Mouse (Mus musculus) kidney, postnatal 25 days (tissue): ENCODE measurements around the gene Ece2.

Experiments
- DNase-seq, 2 experiments: peaks; one replicate each; pipeline ENCODE4 v3.0.0; 2021; ENCODE audit warnings: mixed read lengths in 2 of 2

Gene Ece2

DNA sequence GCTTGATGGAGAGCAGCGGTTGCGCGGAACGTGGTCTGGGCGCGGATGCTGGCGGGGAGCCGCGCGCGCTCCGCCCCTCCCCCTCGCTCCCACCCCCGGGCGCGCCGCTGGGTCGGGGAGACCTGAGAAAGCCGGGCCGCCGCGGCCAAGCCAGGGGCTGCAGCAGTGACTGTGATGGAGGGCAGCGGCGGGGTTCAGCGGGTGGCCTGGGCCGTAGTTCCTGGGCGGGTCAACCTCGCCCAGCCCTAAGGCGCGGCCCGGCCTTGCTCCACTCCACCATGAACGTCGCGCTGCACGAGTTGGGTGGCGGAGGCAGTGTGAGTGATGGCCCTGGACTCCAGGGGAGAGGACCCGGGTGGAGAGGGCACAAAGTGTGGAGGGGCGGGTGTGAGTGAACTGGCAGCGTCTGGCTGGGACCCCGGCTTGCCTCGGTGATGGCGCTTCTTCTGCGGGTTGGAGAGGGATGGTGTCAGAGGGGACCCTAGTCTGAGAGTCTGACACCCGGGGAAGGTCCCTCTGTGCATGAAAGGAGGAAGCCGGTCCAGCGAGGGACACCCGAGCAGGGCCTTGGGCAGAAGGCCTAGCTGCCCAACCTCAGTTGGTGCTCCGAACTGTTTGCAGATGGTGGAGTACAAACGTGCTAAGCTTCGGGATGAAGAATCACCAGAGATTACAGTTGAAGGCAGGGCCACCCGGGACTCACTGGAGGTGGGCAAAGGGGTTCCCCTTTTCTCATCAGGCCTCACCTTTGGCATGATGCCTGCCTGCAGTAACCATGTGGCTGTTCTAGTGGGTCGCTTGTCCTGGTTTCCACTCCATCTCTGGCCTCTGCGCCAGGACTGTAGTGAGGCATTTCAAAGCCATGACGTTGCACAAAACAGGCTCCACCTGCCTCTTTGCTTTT lies at the start of gene Ece2:
TSS of gene Ece2 (plus strand) at position 98 of the 904 bp plus-strand sequence.
- no peak for DNase-seq

DNA sequence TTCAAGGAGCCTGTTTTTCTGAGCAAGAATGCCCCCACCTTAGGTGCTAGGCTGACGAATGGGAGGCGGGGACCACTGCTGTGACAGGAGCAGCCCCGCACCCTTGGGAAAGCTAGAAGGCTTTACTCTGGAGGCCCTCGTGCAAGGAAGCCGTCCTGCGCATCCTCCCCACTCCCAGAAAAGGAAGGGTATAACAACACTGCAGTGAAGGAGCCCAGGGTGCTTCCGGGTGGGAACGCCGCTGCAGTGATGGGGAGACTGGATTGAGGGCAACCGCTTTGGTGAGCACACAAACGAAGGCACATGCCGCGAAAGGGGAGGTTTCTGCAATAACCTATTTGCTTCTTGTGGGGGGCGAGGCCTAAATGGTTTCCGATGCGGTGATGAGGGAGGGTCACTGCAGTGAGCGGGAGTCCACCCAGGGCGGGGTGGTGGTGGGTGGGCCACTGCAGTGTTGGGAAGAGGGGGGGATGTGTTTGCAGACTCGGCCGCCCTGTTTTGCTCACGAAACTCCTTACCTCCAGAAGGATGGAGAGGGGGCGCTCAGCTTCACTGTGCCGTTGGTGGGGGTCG lies 40.2 kb upstream of the Ece2 start, which contains the start of gene Vwa5b2:
TSS of gene Vwa5b2 (plus strand) at position 106 of the 573 bp plus-strand sequence.
- no peak for DNase-seq

DNA sequence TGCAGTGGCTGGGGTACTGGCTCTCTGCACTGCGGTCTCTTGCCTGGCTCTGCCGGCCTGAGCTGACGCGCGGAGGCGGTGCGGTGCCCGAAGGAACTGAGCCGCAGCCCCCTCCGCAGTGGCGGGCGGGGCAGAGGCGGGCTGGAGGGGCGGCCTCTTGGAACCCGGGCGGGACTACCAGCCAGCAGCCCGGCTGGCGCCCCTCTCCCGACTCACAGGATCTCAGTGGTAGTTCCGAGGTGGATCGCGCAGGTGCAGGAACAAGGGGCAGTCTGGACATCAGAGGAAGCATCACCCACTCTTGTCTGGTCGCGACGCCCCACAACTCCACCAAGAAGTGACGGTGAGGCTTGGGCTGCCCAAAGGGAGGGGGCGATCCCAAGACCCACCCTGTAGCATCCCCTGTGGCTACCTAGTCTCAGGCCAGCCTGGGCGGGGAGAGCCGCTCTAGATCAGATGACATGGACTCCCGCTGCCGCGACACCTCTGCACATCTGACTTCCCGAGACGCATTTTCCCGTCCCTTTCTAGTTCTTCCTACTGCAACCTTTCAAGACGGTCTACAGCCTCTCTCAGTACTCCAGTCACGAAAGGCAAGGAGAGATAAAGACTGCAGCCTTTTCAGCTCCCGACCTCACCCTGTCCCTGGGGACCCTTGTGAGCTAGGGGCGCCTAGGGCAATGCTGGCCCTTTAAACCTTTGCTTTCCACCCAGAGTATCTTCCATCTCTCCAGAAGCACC lies 39.5 kb upstream of the Ece2 start:
- no peak for DNase-seq

DNA sequence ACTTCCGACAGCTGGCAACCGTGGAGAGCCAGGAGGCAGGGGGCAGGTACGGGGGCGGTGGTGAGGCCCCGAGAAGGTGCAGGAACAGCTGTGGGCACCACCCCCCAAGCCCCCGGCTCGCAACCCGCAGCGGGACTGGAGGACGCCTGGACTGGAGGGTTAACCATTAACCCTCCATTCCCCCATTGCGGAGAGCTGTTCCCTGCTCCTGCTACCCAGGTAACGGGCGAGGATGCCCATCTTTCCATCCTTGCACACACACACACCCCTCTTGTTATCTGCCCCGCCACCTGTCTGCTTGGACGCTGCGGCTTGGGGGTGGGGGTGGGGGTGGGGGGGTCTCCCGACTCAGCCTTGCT lies 39.0 kb upstream of the Ece2 start:
- DNase-seq, result peak in 1 of 2 experiments; percentile 12

DNA sequence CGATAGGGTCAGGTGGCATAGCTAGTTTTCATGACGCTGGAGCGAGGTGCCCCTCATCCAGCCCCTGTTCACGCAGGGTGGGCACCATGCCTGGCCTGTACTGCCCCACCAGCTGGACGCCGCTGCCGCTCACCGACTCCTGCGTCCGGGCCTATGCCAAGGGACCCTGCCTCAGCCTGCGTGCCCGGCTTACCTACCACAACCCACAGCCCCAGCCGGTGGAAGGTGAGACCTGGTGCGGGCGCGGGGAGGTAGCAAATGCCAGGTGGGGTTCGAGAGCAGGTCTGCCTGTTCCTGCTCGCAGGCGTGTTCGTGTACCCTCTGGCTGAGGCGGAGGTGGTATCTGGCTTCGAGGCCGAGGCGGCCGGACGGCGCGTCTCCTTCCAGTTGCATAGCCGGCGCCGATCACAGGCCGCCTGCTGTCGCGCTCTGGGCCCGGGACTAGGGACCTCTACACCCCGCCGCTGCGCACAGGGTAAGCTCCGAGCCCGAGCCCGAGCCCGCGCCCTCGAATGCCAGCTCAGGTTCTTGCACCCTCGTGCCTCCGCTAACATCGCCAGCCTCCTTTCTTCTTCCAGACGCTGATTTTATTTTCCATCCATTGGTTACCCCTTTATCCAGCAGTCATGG lies 38.4 kb upstream of the Ece2 start:
- no peak for DNase-seq

DNA sequence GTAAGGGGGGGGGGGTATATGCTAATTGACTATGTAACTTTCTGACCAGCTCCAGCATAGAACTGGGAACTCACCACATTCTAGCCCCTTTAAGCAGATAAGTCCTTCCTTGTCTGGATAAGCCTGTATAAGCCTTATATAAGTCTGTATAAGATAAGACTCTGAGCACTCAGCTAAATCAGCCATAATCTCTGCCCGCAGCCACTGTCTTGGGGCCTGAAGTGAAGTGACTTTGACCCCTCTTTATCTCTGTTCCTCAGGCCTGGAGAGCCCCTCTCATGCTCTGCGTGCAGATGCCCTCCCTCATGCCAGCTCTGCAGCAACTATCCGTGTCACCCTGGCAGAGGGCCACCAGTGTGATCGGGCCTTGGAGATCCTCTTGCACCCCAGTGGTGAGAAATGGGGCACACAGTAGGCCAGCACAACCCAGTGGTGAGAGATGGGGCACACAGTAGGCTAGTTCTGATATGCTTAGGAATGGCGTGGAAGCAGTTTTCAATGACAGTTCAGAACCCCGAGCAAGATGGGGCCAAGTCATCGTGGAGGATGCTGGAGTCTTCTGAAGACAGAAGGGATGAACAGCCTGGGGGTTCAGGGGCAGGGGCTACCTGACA lies 34.5 kb upstream of the Ece2 start:
- DNase-seq, result no peak

DNA sequence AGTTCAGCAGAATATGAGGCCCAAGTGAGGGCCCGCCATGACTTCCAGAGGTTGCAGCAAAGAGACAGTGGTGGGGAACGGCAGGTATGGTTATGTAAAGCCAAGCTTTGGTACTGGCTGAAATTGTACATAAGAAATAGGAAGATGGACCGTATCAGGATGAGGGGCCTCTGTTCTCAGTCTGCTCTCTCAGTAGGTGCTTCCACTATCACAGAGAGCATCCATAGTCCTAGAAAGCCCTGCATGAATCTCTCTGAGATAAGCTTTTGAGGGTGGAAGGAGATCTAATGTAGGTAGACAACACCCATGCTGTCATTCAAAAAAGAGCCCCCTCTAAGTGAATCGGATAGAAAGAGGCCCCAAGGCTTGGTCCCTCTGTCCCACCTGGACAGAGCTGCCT lies 33.9 kb upstream of the Ece2 start:
- no peak for DNase-seq

DNA sequence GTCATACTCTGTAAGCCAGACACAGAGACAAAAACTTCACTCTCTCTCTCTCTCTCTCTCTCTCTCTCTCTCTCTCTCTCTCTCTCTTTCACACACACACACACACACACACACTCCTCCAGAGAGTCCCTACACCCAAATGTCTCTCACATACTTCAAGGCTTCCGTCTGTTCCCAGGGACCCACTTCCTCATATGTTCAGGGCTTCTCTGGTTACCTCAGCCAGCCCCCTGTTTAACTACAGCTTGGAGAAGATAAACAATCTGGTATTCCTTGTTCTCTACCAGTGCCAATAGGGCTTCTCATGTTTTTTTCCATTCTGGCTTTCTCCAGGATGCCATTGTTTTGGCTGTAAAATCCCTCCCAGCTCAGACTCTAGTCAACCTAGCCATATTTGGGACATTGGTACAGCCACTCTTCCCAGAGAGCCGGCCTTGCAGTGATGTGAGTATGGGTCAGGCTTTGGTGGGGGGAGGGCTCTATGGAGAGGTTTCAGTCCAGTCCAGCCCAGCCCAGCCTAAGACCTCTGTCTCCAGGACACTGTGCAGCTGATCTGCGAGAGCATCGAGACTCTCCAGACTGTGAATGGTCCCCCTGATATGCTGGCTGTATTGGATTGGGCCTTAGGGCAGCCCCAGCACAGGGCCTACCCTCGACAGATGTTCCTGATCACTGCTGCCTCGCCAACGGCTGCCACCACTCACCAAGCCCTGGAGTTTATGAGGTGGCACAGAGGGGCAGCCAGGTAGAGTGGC lies 32.8 kb upstream of the Ece2 start:
- DNase-seq, result no peak

DNA sequence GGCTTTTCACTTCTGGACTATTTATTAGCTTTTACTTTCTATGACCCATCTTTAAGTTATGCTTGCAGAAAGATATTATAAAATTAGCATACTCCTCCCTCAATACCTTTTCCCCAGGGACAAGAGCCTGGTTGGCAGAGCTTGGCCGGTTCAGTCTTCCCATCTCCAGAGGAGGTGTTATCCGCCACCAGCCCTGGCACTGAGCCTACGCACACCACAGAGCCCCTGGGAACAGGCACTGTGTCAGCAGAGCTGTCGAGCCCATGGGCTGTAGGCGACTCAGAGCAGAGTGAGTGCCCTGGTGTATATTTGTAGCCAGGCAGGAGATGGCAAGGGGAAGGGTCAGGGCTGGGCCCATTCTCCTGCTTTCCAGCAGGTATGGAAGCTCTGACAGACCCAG lies 29.1 kb upstream of the Ece2 start:
- no peak for DNase-seq

DNA sequence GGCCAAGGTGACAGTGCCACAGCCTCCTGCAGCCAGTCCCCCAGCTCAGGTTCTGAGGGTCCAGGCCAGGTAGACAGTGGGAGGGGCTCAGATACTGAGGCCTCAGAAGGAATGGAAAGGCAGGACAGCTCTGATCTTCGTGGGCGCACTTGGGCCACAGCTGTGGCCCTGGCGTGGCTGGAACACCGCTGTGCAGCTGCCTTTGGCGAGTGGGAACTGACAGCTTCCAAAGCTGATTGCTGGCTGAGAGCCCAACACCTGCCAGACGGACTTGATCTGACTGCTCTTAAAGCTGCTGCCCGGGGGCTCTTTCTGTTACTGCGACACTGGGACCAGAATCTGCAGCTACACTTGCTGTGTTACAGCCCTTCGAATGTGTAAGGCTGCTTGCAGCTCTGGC lies 24.9 kb upstream of the Ece2 start:
- DNase-seq, result no peak

DNA sequence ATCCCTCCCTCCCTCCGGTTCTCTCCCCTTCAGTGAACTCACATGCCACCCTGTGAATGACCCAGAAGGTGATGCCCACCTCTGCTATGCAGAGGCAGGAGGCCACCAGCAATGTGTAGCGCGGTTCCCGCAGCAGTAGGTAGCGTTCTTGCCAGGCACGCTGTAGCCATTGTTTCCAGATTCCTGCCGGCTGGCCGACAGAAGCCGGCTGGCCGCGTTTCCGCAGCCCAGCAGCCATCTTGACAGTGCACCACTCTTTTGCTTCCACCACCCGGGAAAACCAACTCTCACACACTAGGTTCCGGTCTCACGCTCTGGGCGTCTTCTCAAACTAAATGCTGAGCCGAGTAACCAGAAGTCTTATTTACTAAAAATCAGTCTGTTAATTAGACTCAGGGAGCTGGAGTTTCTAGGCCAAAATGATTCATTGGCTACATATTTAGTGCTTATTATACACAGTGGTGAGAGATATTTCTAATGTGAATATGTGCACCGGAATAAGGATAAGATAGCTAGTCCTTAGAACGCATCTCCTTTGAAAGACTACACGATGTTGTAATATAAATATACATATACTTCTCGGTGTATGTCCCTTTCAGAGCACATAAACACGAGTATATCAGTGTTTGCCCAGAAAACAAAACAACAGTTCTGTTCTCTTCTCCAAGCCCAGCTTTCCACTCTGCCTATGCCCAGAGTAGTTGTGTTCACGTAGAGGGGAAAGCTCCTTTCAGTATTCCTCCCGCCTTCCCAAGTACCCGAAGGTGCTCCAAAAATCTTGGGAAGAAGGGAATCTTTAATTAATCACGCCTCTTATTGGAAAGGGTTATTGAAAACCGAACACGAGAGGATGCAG lies 18.9 kb upstream of the Ece2 start:
- DNase-seq, result peak; percentile 75 to 81

DNA sequence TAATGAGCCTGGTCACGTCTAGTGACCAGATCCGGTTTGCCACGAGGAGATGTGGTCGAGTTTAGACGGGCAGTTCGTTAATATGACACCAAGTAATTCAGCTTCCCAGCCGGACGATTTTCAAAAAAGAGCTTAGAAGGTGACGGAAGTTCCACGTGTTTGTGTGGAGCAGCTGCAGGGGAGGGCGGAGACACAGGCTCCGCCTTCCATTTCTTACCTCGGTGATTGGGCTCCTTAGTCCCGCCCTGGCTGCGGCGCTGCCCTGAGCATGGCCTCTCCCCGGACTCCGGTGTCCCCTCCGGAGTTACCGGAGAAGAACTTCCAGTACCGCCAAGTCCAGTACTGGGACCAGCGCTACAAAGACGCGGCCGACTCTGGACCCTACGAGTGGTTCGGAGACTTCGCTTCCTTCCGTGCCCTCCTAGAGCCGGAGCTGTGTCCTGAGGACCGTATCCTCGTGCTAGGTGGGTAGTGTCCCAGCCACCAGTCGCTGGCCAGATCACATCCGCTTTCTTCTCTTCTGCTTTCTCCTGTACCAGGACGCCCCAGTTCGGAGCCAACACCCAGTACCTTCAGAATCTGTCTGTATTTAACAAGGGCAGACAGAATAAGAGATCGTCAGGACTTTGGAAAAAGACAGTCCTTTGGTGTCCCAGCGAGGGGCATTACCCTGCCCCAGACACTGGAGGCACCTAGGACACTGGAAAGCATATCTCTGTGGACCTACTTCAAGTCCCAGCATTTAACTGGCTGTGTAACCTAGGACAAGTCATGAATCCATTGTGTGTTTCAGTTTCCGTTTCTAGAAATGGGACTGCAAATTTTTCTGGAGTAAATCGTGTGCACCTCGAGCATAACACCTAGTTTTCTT lies 18.0 kb upstream of the Ece2 start, which contains the start of the genes Eef1akmt4, Gm49333 and Alg3:
TSS of gene Eef1akmt4 (plus strand) at position 237 of the 871 bp plus-strand sequence.
TSS of gene Gm49333 (plus strand) at position 254 of the 871 bp plus-strand sequence.
TSS of gene Alg3 (minus strand) at position 379 of the 871 bp plus-strand sequence.
- peak; percentile 90 to 95 for DNase-seq

DNA sequence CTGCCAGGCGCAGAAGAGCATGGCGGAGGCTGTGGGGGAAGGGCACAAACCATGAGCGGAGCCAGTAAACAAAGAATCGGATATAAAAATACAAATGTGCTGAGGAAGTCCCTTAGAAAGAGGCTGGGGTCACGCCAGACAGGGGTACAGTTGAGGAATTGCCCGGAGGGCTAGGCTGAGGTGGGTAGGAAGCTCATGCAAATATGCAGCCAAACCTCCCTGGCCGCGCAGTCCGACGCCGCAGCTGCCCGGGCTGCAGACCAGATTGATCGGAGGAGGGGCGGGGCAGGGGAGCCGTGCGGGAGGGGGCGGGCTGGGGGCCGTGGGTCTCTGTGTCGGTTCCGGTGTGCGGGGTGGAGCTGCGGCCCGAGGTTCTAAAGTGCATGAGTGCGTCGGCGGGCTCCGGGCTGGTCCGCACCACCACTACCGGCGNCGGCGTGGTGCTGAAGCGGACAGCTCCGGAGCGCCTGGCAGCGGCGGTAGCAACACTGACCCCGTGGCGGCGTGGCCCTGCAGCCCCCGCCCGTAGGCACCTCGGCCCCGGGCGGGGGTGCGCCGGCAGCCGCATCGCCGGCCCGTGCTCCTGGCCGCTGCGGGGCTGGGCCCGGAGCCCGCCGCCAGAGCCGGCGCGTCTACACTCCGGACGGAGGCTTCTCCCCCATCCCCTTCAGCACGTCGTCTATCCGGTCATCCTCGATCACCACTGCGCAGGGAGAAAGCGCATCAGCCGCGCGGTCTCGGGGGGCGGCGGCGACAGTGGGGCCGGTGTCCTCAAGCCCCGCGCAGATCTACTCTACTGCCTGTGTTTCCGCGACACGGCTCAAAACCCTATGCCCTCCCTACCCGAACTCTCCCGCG lies 9.9 kb upstream of the Ece2 start:
- peak; percentile 37 to 57 for DNase-seq

DNA sequence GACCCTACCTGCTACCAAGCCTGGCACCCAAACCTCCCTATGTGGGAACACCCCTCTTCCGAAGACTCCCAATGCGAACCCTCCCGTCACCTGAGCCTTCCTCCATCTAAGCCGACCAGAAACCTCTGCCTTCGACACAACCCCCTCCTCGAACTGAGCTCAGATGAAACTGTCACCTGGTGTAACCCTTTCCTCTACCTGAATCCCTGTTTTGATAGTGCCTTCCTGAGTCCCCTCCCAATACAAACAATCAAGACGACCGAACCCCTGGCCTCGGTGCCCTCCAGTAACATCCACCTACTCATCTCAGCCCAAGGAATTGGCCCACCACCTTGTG lies 9.3 kb upstream of the Ece2 start:
- DNase-seq, result no peak

DNA sequence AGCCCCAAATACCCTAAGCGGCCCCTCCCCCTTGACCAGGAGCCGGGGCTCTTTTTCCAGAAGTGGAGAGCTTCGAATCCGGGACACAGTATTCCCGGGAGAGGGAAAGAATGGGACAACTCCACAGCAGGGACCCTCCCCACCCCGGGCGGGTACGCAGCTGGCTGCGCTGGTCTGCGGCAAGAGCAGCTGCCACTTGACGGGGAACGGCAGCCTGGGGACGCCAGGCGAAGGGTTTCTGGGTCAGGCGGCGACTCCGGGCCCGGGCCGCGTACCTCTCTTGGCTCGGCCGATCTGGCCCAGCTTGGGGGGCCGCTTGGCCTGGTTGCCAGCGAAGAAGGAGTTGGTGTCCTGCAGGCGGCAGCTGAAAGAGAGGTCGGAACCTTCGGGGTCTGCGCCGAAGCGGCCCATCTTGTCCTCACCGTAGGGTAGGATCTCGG lies 8.9 kb upstream of the Ece2 start:
- DNase-seq, result no peak

DNA sequence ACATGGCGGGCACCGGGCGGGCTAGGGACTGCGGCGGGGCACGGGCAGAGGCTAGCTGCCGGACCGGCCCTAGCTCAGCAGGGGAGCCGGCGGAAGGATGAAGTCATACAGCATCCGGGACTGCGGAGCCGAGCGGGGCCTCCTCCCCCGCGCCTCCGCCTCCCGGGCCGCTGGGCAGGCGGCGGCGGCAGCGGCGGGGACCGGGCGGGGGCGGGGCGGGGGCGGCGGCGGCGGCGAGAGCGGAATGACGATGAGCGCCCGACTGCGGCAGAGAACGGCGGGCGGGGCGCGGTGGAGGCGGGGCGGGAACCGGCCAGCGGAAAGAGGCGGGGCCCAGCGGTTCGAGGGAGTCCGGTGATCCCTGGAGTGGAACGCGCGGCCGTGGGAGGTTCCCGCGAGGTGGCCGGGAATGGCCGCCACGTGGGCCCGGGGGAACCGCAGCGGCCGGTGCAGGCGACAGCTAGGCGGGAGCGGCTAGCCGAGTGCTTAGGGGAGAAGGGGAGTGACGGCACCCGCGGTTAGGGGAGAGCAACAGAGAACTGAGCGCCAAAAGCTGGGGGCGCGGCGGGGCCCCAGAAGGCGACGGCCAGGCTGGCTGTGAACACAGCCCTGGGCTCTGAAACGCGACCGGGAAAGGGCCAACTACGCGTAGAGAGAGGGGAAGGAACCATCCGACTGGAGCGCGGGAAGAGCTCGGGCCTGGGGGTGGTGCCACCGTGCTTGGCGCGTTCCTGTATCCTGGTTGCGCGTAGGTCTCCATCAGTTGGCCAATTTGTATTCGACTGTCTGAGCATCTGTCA lies 8.2 kb upstream of the Ece2 start, which contains the start of gene Camk2n2:
TSS of gene Camk2n2 (minus strand) at position 97 of the 800 bp plus-strand sequence.
- DNase-seq, result peak; percentile 78 to 89

DNA sequence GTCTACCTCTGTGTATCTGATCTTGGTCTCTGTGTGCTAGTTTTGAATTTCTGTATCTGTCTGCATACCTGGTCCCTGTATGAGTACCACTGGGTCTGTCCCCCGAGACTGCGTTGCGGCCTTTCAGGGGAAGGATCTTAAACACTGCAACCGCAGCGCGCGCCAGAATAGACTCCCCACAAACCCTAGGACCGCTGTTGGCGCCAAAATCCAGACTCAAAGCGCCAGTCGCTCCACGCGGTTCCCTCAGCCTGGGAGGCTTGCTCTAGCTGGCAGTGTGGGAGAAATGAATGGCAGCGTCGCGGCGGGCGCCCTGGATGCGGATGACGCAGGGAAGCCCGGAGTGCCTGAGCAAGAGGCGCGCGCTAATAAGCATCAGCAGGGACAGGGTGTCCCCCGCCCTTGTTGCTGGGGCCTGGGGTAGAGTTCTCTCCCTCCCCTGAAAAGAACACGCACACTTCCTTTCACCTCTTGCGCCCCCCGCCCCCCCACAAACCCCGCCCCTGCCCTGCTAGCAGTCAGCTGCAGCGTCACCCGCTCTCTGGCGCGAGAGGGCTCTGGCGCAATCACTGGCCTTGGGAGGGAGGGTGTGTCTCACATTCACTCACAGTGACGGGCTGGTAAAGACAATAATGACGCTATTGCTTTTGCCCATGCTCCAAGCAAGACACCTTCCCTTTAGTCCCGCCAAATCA lies 7.5 kb upstream of the Ece2 start:
- DNase-seq, result peak; percentile 25 to 63
